Mouse (Mus musculus): ENCODE results near the gene Tcf7l2.

GRCm38 (mm10) chr19:55825001-55825827 lies 83.6 kb downstream of the Tcf7l2 start:
- TF ChIP-seq CTCF (IDR thresholded peaks at IDR 0.05; ENCODE audit: control insufficient read depth, insufficient read depth, low read length) (no peak), POLR2A (IDR thresholded peaks at IDR 0.05; ENCODE audit: borderline replicate concordance, control insufficient read depth, low read depth, low read length) (no peak)

Data from bone marrow, adult 2 months (tissue).